Mouse (Mus musculus) neural tube, embryonic 14.5 days (tissue): Measurements from ENCODE around the gene Ccdc38. TPM values are rescaled to one million over a fixed set of nuclear protein-coding genes. Genes with fewer than 3 reads are reported as not detected.

Source experiments
- ATAC-seq: fragments of 200-750 bp; cut with Nextera tagmentation; 2 replicates; pipeline ENCODE4 v1.8.0; 2017; ENCODE audit warnings: low read depth, mild to moderate bottlenecking, moderate TSS enrichment, moderate library complexity
- H3K27ac ChIP-seq: fragments of 300-500 bp; sonication (generic); 2 replicates; pipeline ENCODE4 v1.5.1; 2014; ENCODE audit warnings: low read depth, mild to moderate bottlenecking, control low read depth, low read length, moderate library complexity, mixed read lengths
- H3K27me3 ChIP-seq: fragments of 300-500 bp; sonication (generic); 2 replicates; pipeline ENCODE4 v1.6.1; 2014; ENCODE audit warnings: low read length; ENCODE audit not compliant: control insufficient read depth, insufficient read depth
- H3K36me3 ChIP-seq: fragments of 300-500 bp; sonication (generic); 2 replicates; pipeline ENCODE4 v1.6.1; 2014; ENCODE audit warnings: low read length, mixed read lengths; ENCODE audit not compliant: control insufficient read depth, insufficient read depth
- H3K4me1 ChIP-seq: fragments of 300-500 bp; sonication (generic); 2 replicates; pipeline ENCODE4 v1.6.1; 2014; ENCODE audit warnings: low read length; ENCODE audit not compliant: control insufficient read depth, insufficient read depth
- H3K4me2 ChIP-seq: fragments of 300-500 bp; sonication (generic); 2 replicates; pipeline ENCODE4 v1.6.1; 2014; ENCODE audit warnings: mild to moderate bottlenecking, low read depth, low read length, control low read depth
- H3K4me3 ChIP-seq: fragments of 300-500 bp; sonication (generic); 2 replicates; pipeline ENCODE4 v1.5.1; 2014; ENCODE audit warnings: low read depth, low read length, control low read depth, mixed read lengths
- H3K9ac ChIP-seq: fragments of 300-500 bp; sonication (generic); replicated peaks from 2 replicates; pipeline ENCODE4 v1.6.1; 2014; ENCODE audit warnings: low read depth, mild to moderate bottlenecking, control low read depth, low read length, mixed read lengths
- H3K9me3 ChIP-seq: fragments of 300-500 bp; sonication (generic); 2 replicates; pipeline ENCODE4 v1.6.1; 2016; ENCODE audit warnings: low read length; ENCODE audit not compliant: control insufficient read depth
- WGBS: fragments of 180-500 bp; shearing (Covaris S2); extraction: QIAGEN DNeasy Blood & Tissue Kit; methylation state at CpG from one replicate; pipeline ENCODE4 v1.1.7; 2014; 5-methylcytosine and 5-hydroxymethylcytosine counted together
- polyA plus RNA-seq: library from polyadenylated mRNA; unstranded; fragments of >200 nt; fragmentation: Nextera tagmentation; extraction: Ambion mirVana; gene quantifications from 2 replicates; pipeline ENCODE4 v1.2.1, GENCODE M21; 2014

Gene Ccdc38
- polyA plus RNA-seq, result 0.29 and 0.54 TPM in 2 replicates

GRCm38 (mm10) chr10:93540431-93541210 lies at the start of gene Ccdc38:
TSS of gene Ccdc38 (plus strand) at chr10:93540632.
- Histone ChIP-seq H3K36me3 (no peaks in the 10 kb centered on the region), H3K4me1 (0 out of 2 replicates have a peak, but pooled peaks cover 6% of the 10 kb centered on the region), H3K4me3 (peak within 1 kb of the TSS; percentile 27), H3K4me2 (peak within 1 kb of the TSS; percentile 63), H3K27me3 (no peaks in the 10 kb centered on the region), H3K9ac (0 out of 2 replicates have a peak within 1 kb of the TSS, but pooled peaks have one; percentile 12), H3K9me3 (no peaks in the 10 kb centered on the region), H3K27ac (no peak within 1 kb of the TSS)
- ATAC-seq, result no peak
- WGBS, result 77% methylated on average over 17 of the region's 17 CpGs

GRCm38 (mm10) chr10:93500864-93501263 lies 39.6 kb upstream of the Ccdc38 start:
- ATAC-seq, result no peak
- Histone ChIP-seq H3K27me3 (no peaks in the 10 kb centered on the region), H3K4me1 (no peaks in the 10 kb centered on the region), H3K4me2 (no peak overlapping the region), H3K4me3 (no peak overlapping the region), H3K27ac (no peak overlapping the region), H3K9me3 (no peaks in the 10 kb centered on the region), H3K36me3 (no peaks in the 10 kb centered on the region), H3K9ac (no peak overlapping the region)
- 34% methylated on average over 10 of the region's 10 CpGs for WGBS

- Histone ChIP-seq H3K9ac (no peak overlapping the region), H3K27ac (no peak overlapping the region), H3K27me3 (no peaks in the 10 kb centered on the region), H3K9me3 (no peaks in the 10 kb centered on the region), H3K4me1 (no peaks in the 10 kb centered on the region), H3K36me3 (no peaks in the 10 kb centered on the region), H3K4me3 (no peak overlapping the region), H3K4me2 (no peak overlapping the region)
- 83% methylated on average over 10 of the region's 10 CpGs for WGBS
- no peak for ATAC-seq
These were observed 39.1 kb upstream of the Ccdc38 start for GRCm38 (mm10) chr10:93501346-93501745.

GRCm38 (mm10) chr10:93508383-93508970 lies 32.0 kb upstream of the Ccdc38 start:
- ATAC-seq, result no peak
- WGBS, result 67% methylated on average over 7 of the region's 7 CpGs
- Histone ChIP-seq H3K27ac (no peak overlapping the region), H3K27me3 (no peaks in the 10 kb centered on the region), H3K4me2 (no peak overlapping the region), H3K4me1 (no peaks in the 10 kb centered on the region), H3K9me3 (no peaks in the 10 kb centered on the region), H3K4me3 (no peak overlapping the region), H3K9ac (no peak overlapping the region), H3K36me3 (no peaks in the 10 kb centered on the region)

GRCm38 (mm10) chr10:93509532-93510153 lies 30.8 kb upstream of the Ccdc38 start:
- Histone ChIP-seq H3K36me3 (no peaks in the 10 kb centered on the region), H3K27me3 (no peaks in the 10 kb centered on the region), H3K4me1 (no peaks in the 10 kb centered on the region), H3K9ac (no peak overlapping the region), H3K27ac (no peak overlapping the region), H3K4me2 (no peak overlapping the region), H3K9me3 (no peaks in the 10 kb centered on the region), H3K4me3 (no peak overlapping the region)
- 90% methylated on average over 15 of the region's 15 CpGs for WGBS
- no peak for ATAC-seq

- WGBS, result 21% methylated on average over 1 of the region's 1 CpGs
- Histone ChIP-seq H3K4me2 (no peak overlapping the region), H3K4me1 (no peaks in the 10 kb centered on the region), H3K9ac (no peak overlapping the region), H3K36me3 (no peaks in the 10 kb centered on the region), H3K9me3 (no peaks in the 10 kb centered on the region), H3K4me3 (no peak overlapping the region), H3K27ac (no peak overlapping the region), H3K27me3 (no peaks in the 10 kb centered on the region)
- no peak for ATAC-seq
These were observed 25.0 kb upstream of the Ccdc38 start for GRCm38 (mm10) chr10:93515419-93515818.

- Histone ChIP-seq H3K9me3 (no peaks in the 10 kb centered on the region), H3K4me2 (no peak overlapping the region), H3K36me3 (no peaks in the 10 kb centered on the region), H3K4me1 (no peaks in the 10 kb centered on the region), H3K27ac (no peak overlapping the region), H3K27me3 (no peaks in the 10 kb centered on the region), H3K9ac (no peak overlapping the region), H3K4me3 (no peak overlapping the region)
- no peak for ATAC-seq
- 87% methylated on average over 12 of the region's 12 CpGs for WGBS
These were observed 24.5 kb upstream of the Ccdc38 start for GRCm38 (mm10) chr10:93515927-93516326.

GRCm38 (mm10) chr10:93517754-93518153 lies 22.7 kb upstream of the Ccdc38 start:
- H3K4me1 ChIP-seq, result no peaks in the 10 kb centered on the region
- H3K36me3 ChIP-seq, result no peaks in the 10 kb centered on the region
- no peak overlapping the region for H3K27ac ChIP-seq
- ATAC-seq, result no peak
- no peak overlapping the region for H3K4me3 ChIP-seq
- no peaks in the 10 kb centered on the region for H3K27me3 ChIP-seq
- H3K4me2 ChIP-seq, result no peak overlapping the region
- no peaks in the 10 kb centered on the region for H3K9me3 ChIP-seq
- H3K9ac ChIP-seq, result no peak overlapping the region
- 50% methylated on average over 4 of the region's 4 CpGs for WGBS

- ATAC-seq, result no peak
These were observed 22.2 kb upstream of the Ccdc38 start for GRCm38 (mm10) chr10:93518186-93518585.

More at GRCm38 (mm10) chr10:93518186-93518585, 22.2 kb upstream of the Ccdc38 start:
- H3K27me3 ChIP-seq, result no peaks in the 10 kb centered on the region
- H3K9me3 ChIP-seq, result no peaks in the 10 kb centered on the region
- H3K4me3 ChIP-seq, result no peak overlapping the region
- no peaks in the 10 kb centered on the region for H3K4me1 ChIP-seq
- no peak overlapping the region for H3K4me2 ChIP-seq
- WGBS, result 87% methylated on average over 4 of the region's 4 CpGs
- H3K27ac ChIP-seq, result no peak overlapping the region
- H3K36me3 ChIP-seq, result no peaks in the 10 kb centered on the region
- no peak overlapping the region for H3K9ac ChIP-seq
